Mouse (Mus musculus) heart, postnatal 36 days (tissue): ENCODE measurements at regions not wholly inside any gene's neighbourhood (a gene's known extent, or its start where the extent isn't known, plus 50 kb on each side); places are given as distances from the start of the nearest gene placed in this dataset.
"Not testable (repeated sequence)": the region's sequence is repeated elsewhere in the genome, so short reads cannot be mapped to it uniquely, and the experiment has no call there.

Experiments
- DNase-seq, 2 experiments: peaks; one replicate each; pipeline ENCODE4 v3.0.0; 2021 to 2022
- intact Hi-C: fragments of 180-260 bp; cut with DNase I; formaldehyde crosslinking; loops from one replicate; pipeline ENCODE4 v1.15.1; 2025

- DNase-seq, result not testable (repeated sequence)
- intact Hi-C loops, result loop anchor here (10.0 kb wide), 2 partner anchors 775 to 995 kb away; no protein-coding TSS in a partner anchor
Observed at GRCm38 (mm10) chr10:52529661-52530060, 112.3 kb downstream of the Nus1 start.

- intact Hi-C loops, result loop anchor here (10.0 kb wide), 2 partner anchors 774 to 994 kb away; no protein-coding TSS in a partner anchor
- DNase-seq, result no peak
Observed at GRCm38 (mm10) chr10:52530846-52531245, 113.5 kb downstream of the Nus1 start.

DNA sequence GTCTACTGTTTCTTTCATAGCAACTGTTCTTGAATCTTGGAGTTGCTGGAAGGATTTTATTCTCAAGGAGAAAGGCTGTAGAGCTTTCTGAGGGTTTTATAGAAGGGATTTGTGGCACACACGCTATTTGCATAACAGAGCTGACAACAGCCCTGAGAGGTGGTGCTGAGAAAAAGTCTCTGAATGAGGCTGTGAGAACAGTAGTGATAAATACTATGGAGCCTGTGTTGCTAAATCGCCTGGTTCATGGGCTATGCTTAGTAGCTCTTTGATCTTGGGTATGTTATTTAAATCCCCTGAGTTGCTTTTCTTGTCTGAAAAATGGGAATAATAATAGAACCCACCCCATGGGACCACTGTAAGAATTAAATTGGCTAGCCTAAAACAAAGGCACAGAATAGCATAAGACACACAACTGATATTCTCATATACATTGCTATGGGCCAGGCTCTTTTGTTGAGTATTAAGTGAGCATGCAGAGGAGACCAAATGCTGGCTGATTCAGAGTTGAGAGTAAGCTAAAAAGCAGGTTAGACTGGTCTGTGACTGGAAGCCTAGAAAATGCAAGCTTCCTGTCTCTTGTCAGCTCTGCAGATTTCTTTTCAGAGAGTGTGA lies 116.0 kb downstream of the Nus1 start:
- DNase-seq, result no peak
- intact Hi-C loops, result loop anchor here (10.0 kb wide), 2 partner anchors 771 to 991 kb away; no protein-coding TSS in a partner anchor

DNA sequence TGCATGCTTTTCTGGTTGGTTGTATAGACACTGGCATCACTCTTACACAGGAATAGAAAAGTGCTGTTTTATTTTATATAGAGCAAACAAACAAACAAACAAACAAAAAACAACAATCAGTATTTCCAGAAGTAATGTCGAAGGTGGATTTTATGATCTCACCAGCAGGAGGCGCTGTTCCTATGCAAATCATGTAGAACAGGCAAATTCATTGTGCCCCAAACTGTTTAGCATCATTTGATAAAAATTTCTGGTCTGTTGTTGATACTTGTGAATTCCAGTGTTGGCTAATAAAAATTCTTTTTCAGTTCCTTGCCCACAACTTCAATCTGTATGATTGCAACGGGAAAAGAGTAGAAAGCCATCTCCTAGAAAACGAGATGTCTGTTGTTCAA lies 116.5 kb downstream of the Nus1 start:
- no peak for DNase-seq
- intact Hi-C loops, result loop anchor here (10.0 kb wide), 2 partner anchors 771 to 991 kb away; no protein-coding TSS in a partner anchor

DNA sequence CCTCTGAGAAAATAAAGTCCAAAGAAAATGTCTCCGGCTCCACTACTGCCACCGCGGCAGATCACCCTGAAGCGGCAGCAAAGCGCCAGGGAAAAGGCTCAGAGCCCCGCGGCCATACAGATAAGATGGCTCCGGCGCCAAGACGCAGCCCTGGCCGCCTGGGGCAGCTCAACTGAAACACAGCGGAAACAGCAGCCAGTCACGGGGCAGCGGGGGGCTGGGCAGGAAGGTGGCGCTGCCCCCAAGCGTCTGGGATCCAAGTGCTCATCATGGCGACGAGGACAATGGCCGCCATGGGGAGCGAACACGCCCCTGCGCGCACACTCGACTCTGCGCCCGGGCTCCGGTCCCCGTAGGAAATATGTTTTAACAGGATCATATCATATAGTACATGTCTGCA lies 128.2 kb downstream of the Nus1 start:
- intact Hi-C loops, result no loop called here

DNA sequence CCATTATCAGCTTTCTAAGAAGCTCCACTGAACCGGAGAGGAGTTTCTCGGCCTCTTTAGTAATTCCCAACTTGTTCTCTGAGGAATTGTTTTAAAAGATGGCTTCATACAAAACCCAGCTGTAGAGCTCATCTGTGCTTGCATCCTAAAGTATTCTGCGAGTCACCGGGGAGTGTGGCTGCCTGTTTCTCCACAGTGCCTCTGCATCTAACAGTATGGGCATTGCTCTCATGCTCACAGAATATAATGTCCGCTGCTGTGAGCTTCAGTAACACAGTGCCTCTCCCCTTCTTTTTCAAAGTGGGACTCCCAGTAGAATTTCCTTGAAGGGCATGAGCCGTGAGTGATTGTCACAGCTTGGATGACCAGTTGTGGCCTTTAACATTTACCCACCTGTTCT lies 113.0 kb upstream of the Slc35f1 start:
- intact Hi-C loops, result no loop called here
- no peak for DNase-seq

More for the DNA sequence above, 128.2 kb downstream of the Nus1 start:
- no peak for DNase-seq

DNA sequence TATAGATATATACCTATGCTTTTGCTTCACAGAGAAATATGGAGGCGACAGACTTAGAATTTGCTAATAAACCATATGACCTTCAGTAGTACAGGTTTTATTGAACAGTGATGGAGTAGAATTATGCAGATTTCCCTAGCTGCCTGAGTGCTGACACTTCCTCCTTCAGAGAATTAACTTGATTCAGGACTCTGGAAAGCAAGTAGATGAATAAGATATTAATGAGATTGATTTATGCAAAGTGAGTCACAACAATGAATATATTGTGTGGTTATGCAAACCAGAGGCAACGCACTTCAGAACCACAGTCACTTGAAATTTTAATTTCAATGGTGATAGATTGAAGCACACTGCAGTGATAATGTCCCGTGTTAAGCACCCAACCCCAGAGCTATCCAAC lies 112.5 kb upstream of the Slc35f1 start:
- DNase-seq, result no peak
- intact Hi-C loops, result no loop called here

DNA sequence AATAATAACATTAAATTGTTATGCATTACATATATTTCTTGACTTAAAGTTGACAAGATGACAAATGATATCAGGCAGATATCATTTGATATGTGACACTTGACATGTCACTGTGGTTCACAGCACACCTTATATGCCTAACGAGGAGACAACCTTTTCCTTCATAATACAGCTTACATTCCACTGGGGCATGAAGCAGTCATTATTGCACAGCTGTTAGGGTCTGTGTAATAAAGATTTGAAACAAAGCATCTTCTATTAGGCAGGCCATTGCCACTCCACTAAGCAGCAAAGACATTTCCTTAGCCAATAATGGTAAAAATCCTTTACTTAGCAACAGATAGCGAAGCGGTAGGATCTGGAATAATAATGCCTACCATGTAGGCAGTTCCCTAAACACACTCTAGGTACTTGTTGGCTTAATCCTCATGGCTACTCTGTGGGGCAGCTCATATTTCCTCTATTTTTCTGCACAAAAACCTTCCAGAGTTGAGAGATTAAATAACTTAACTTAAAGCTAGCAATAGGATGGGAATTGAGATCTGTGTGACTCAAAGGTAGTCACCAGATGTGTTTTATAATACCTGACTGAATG lies 112.0 kb upstream of the Slc35f1 start:
- intact Hi-C loops, result no loop called here
- DNase-seq, result no peak

DNA sequence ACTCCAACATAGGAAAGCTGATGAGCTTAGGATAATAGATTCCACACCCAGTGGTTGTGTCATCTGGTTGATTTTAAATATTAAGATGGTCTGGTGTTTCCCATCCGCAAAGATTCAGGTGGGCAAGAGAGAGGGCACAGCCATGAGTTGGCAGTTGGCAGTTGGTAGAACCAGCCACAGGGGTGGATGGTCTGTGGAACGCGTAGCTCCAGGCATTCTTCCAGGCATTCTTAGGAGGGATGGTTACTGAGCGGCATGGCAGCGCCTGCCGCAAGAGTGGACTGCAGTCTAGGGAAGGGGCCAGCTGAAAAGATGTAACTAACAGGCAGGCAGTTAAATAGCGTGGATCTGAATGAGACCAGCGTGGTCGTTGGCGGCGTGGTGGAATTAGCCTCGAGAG lies 96.6 kb upstream of the Slc35f1 start:
- no peak for DNase-seq
- intact Hi-C loops, result no loop called here
